Mouse (Mus musculus) MEL (cell line): ENCODE results near the gene Prrxl1. TPM values are rescaled to one million over a fixed set of nuclear protein-coding genes. Genes with fewer than 3 reads are reported as not detected.

Experiments
- DNase-seq: peaks from one replicate; pipeline ENCODE4 v3.0.0; 2011; ENCODE audit warnings: low read depth, low spot score
- H3K27ac ChIP-seq: 2 replicates; pipeline ENCODE4 v1.5.1; 2012; ENCODE audit warnings: low read depth, mild to moderate bottlenecking, control low read depth, low read length, moderate library complexity; ENCODE audit not compliant: control insufficient read depth
- H3K27me3 ChIP-seq, 2 experiments: fragments of 150-350 bp in 1 of 2; sonication (generic) in 1 of 2; 2 replicates each; pipeline ENCODE4 v1.6.1; 2012; ENCODE audit warnings: low read length in 2 of 2, mild to moderate bottlenecking in 2 of 2, improper control_type of control experiment in 1 of 2, moderate library complexity in 1 of 2; ENCODE audit not compliant: insufficient read depth in 2 of 2, control insufficient read depth in 1 of 2
- H3K36me3 ChIP-seq, 2 experiments: 2 replicates each; pipeline ENCODE4 v1.6.1; 2012 to 2014; ENCODE audit warnings: low read length in 2 of 2, improper control_type of control experiment in 1 of 2, inconsistent platforms in 1 of 2, mild to moderate bottlenecking in 1 of 2; ENCODE audit not compliant: insufficient read depth in 2 of 2, control insufficient read depth in 1 of 2
- H3K4me1 ChIP-seq, 2 experiments: fragments of 150-350 bp in 1 of 2; sonication (generic) in 1 of 2; 2 replicates each; pipeline ENCODE4 v1.6.1; 2012; ENCODE audit warnings: low read length in 2 of 2, improper control_type of control experiment in 1 of 2, mild to moderate bottlenecking in 1 of 2; ENCODE audit not compliant: insufficient read depth in 2 of 2, control insufficient read depth in 1 of 2
- H3K4me3 ChIP-seq, 2 experiments: fragments of 150-350 bp in 1 of 2; sonication (generic) in 1 of 2; 2 replicates each; pipeline ENCODE4 v1.5.1; 2012; ENCODE audit warnings: low read depth in 2 of 2, low read length in 2 of 2, mild to moderate bottlenecking in 2 of 2, moderate library complexity in 2 of 2, control low read depth in 1 of 2, improper control_type of control experiment in 1 of 2; ENCODE audit not compliant: control insufficient read depth in 1 of 2, insufficient read depth in 1 of 2
- H3K79me2 ChIP-seq: 2 replicates; pipeline ENCODE4 v1.6.1; 2012; ENCODE audit warnings: mild to moderate bottlenecking, low read length, moderate library complexity; ENCODE audit not compliant: control insufficient read depth, poor library complexity, insufficient read depth
- H3K9ac ChIP-seq: 2 replicates; pipeline ENCODE4 v1.6.1; 2012; ENCODE audit warnings: low read depth, mild to moderate bottlenecking, control low read depth, low read length, moderate library complexity; ENCODE audit not compliant: control insufficient read depth, poor library complexity, severe bottlenecking
- H3K9me3 ChIP-seq: fragments of 150-350 bp; sonication (generic); replicated peaks from 2 replicates; pipeline ENCODE4 v1.6.1; 2012; ENCODE audit warnings: mild to moderate bottlenecking, low read length, improper control_type of control experiment, moderate library complexity; ENCODE audit not compliant: insufficient read depth
- CHD1 ChIP-seq: IDR thresholded peaks from 2 replicates; pipeline ENCODE4 v1.6.1; 2012; ENCODE audit warnings: low read depth, mild to moderate bottlenecking, inconsistent platforms, low read length, improper control_type of control experiment
- CTCF ChIP-seq, 3 experiments: IDR thresholded peaks in 2 of 3; conservative IDR thresholded peaks in 1 of 3; 2 replicates each; pipeline ENCODE4 v1.5.1; 2011 to 2012; ENCODE audit warnings: low read length in 3 of 3, low read depth in 2 of 3, mild to moderate bottlenecking in 2 of 3, improper control_type of control experiment in 1 of 3, inconsistent platforms in 1 of 3, mixed read lengths in 1 of 3, moderate library complexity in 1 of 3; ENCODE audit not compliant: control insufficient read depth in 1 of 3, insufficient read depth in 1 of 3, poor library complexity in 1 of 3, severe bottlenecking in 1 of 3
- ELF1 ChIP-seq: IDR thresholded peaks from 2 replicates; pipeline ENCODE4 v1.6.1; 2014; ENCODE audit warnings: low read depth, mild to moderate bottlenecking, inconsistent platforms, low read length, improper control_type of control experiment, moderate library complexity
- EP300 ChIP-seq, 2 experiments: IDR thresholded peaks; 2 replicates each; pipeline ENCODE4 v1.6.1; 2011; ENCODE audit warnings: improper control_type of control experiment in 2 of 2, low read length in 2 of 2, low read depth in 1 of 2, mild to moderate bottlenecking in 1 of 2
- ETS1 ChIP-seq: IDR thresholded peaks from 2 replicates; pipeline ENCODE4 v1.6.1; 2012; ENCODE audit warnings: low read depth, mild to moderate bottlenecking, inconsistent platforms, low read length, improper control_type of control experiment, moderate library complexity
- HCFC1 ChIP-seq: IDR thresholded peaks from 2 replicates; pipeline ENCODE4 v1.6.1; 2012; ENCODE audit warnings: low read depth, mild to moderate bottlenecking, inconsistent platforms, low read length, improper control_type of control experiment, moderate library complexity
- JUND ChIP-seq: IDR thresholded peaks from 2 replicates; pipeline ENCODE4 v1.6.1; 2011; ENCODE audit warnings: low read depth, mild to moderate bottlenecking, improper control_type of control experiment, low read length
- KAT2A ChIP-seq: conservative IDR thresholded peaks from 2 replicates; pipeline ENCODE4 v1.6.1; 2012; ENCODE audit warnings: low read depth, low read length, improper control_type of control experiment, inconsistent platforms
- MAFK ChIP-seq: IDR thresholded peaks from 2 replicates; pipeline ENCODE4 v1.6.1; 2011; ENCODE audit warnings: low read depth, mild to moderate bottlenecking, low read length, improper control_type of control experiment, borderline replicate concordance
- MAX ChIP-seq: IDR thresholded peaks from 2 replicates; pipeline ENCODE4 v1.6.1; 2011; ENCODE audit warnings: low read length, improper control_type of control experiment
- MEF2A ChIP-seq: IDR thresholded peaks from 2 replicates; pipeline ENCODE4 v1.6.1; 2014; ENCODE audit warnings: low read depth, mild to moderate bottlenecking, inconsistent platforms, low read length, improper control_type of control experiment; ENCODE audit not compliant: poor library complexity, insufficient replicate concordance, severe bottlenecking; ENCODE audit errors: extremely low read depth
- MXI1 ChIP-seq: IDR thresholded peaks from 2 replicates; pipeline ENCODE4 v1.6.1; 2011; ENCODE audit warnings: mild to moderate bottlenecking, low read depth, low read length, improper control_type of control experiment
- POLR2A ChIP-seq, 2 experiments: IDR thresholded peaks; 2 replicates each; pipeline ENCODE4 v1.6.1; 2011 to 2012; ENCODE audit warnings: low read length in 2 of 2, mild to moderate bottlenecking in 2 of 2, control low read depth in 1 of 2, improper control_type of control experiment in 1 of 2, low read depth in 1 of 2, moderate library complexity in 1 of 2; ENCODE audit not compliant: control insufficient read depth in 1 of 2, insufficient read depth in 1 of 2, poor library complexity in 1 of 2
- POLR2AphosphoS5 ChIP-seq: IDR thresholded peaks from 2 replicates; pipeline ENCODE4 v1.6.1; 2012; ENCODE audit warnings: low read depth, borderline replicate concordance, mild to moderate bottlenecking, inconsistent platforms, low read length, moderate library complexity, mixed read lengths
- RCOR1 ChIP-seq: IDR thresholded peaks from 2 replicates; pipeline ENCODE4 v1.6.1; 2012; ENCODE audit warnings: low read depth, mild to moderate bottlenecking, inconsistent platforms, low read length, improper control_type of control experiment
- SIN3A ChIP-seq: IDR thresholded peaks from 2 replicates; pipeline ENCODE4 v1.6.1; 2012; ENCODE audit warnings: low read length, improper control_type of control experiment, inconsistent platforms
- SMC3 ChIP-seq: IDR thresholded peaks from 2 replicates; pipeline ENCODE4 v1.6.1; 2011; ENCODE audit warnings: low read depth, low read length, improper control_type of control experiment
- TAL1 ChIP-seq: IDR thresholded peaks from 2 replicates; pipeline ENCODE4 v1.6.1; 2012; ENCODE audit warnings: mild to moderate bottlenecking, inconsistent platforms, low read length, moderate library complexity, mixed read lengths
- UBTF ChIP-seq: IDR thresholded peaks from 2 replicates; pipeline ENCODE4 v1.6.1; 2012; ENCODE audit warnings: low read depth, mild to moderate bottlenecking, inconsistent platforms, low read length, improper control_type of control experiment, moderate library complexity, borderline replicate concordance; ENCODE audit not compliant: insufficient read depth
- ZC3H11A ChIP-seq: IDR thresholded peaks from 2 replicates; pipeline ENCODE4 v1.6.1; 2012; ENCODE audit warnings: low read depth, mild to moderate bottlenecking, inconsistent platforms, low read length, improper control_type of control experiment
- ZKSCAN1 ChIP-seq: IDR thresholded peaks from 2 replicates; pipeline ENCODE4 v1.6.1; 2012; ENCODE audit warnings: low read depth, mild to moderate bottlenecking, inconsistent platforms, low read length, improper control_type of control experiment, moderate library complexity
- polyA plus RNA-seq, 2 experiments: library from polyadenylated mRNA; stranded (reverse) in 1 of 2; unstranded in 1 of 2; fragments of >175 nt in 1 of 2; fragments of >200 nt in 1 of 2; gene quantifications; 2 replicates each; pipeline versions ENCODE4 v1.2.1 to v1.2.4; 2012; ENCODE audit warnings: low replicate concordance in 2 of 2, low read depth in 1 of 2; ENCODE audit not compliant: insufficient read length in 2 of 2, insufficient read depth in 1 of 2, missing spikeins in 1 of 2
- total RNA-seq: library from RNA; depleted of rRNA; stranded (reverse); fragments of 300-350 nt; gene quantifications from 2 replicates; pipeline ENCODE4 v1.2.3, GENCODE M21; 2012

Gene Prrxl1
- total and polyA plus RNA-seq, 3 experiments: not detected

GRCm38 (mm10) chr14:32628584-32628983 is 29.4 kb downstream of the Prrxl1 start:
- no peak for DNase-seq
- H3K27me3 ChIP-seq: no peaks in the 10 kb centered on the region
- no peaks in the 10 kb centered on the region for H3K79me2 ChIP-seq
- no peak for TF ChIP-seq MAFK
- TF ChIP-seq HCFC1: no peak
- TF ChIP-seq ELF1: no peak
- TF ChIP-seq ETS1: no peak
- no peak for TF ChIP-seq ZKSCAN1
- no peak for TF ChIP-seq POLR2AphosphoS5
- TF ChIP-seq POLR2A (IDR thresholded peaks at IDR 0.05; ENCODE audit: control insufficient read depth in 1 of 2, insufficient read depth in 1 of 2, low read depth in 1 of 2, low read length in 2 of 2, poor library complexity in 1 of 2): no peak
- TF ChIP-seq RCOR1: no peak
- TF ChIP-seq MEF2A: no peak
- TF ChIP-seq CHD1: no peak
- no peak for TF ChIP-seq EP300 (IDR thresholded peaks at IDR 0.05; ENCODE audit: low read depth in 1 of 2, low read length in 2 of 2)
- no peak for TF ChIP-seq KAT2A
- TF ChIP-seq UBTF: no peak
- no peaks in the 10 kb centered on the region for H3K36me3 ChIP-seq
- H3K4me3 ChIP-seq: no peak overlapping the region
- H3K9ac ChIP-seq: no peak overlapping the region
- H3K4me1 ChIP-seq: no peaks in the 10 kb centered on the region
- H3K27ac ChIP-seq: no peak overlapping the region
- no peaks in the 10 kb centered on the region for H3K9me3 ChIP-seq

GRCm38 (mm10) chr14:32632908-32633600 is 33.8 kb downstream of the Prrxl1 start:
- H3K27ac ChIP-seq: no peak overlapping the region
- no peak overlapping the region for H3K4me3 ChIP-seq
- no peaks in the 10 kb centered on the region for H3K4me1 ChIP-seq
- DNase-seq: no peak
- no peaks in the 10 kb centered on the region for H3K36me3 ChIP-seq
- TF ChIP-seq MAX (no peak), JUND (no peak), SIN3A (no peak), ZC3H11A (no peak), ETS1 (no peak), CTCF (IDR thresholded peaks at IDR 0.05 in 2 of 3, conservative IDR thresholded peaks at IDR 0.05 in 1 of 3; ENCODE audit: control insufficient read depth in 1 of 3, insufficient read depth in 1 of 3, low read depth in 2 of 3, low read length in 3 of 3, poor library complexity in 1 of 3, severe bottlenecking in 1 of 3) (no peak), TAL1 (no peak), SMC3 (no peak), MXI1 (no peak)
- no peaks in the 10 kb centered on the region for H3K9me3 ChIP-seq
- H3K79me2 ChIP-seq: no peaks in the 10 kb centered on the region
- H3K9ac ChIP-seq: no peak overlapping the region
- peaks cover 0 to 1% of the 10 kb centered on the region in 2 experiments; a peak in 1 of 4 replicates for H3K27me3 ChIP-seq
